Mouse (Mus musculus) neural tube, embryonic 12.5 days (tissue): ENCODE results near the gene Clpsl2. TPM values are rescaled to one million over a fixed set of nuclear protein-coding genes. Genes with fewer than 3 reads are reported as not detected.

Experiments used
- ATAC-seq: fragments of 200-750 bp; cut with Nextera tagmentation; 2 replicates; pipeline ENCODE4 v1.8.0; 2017; ENCODE audit warnings: low read depth, mild to moderate bottlenecking, moderate TSS enrichment, moderate library complexity; ENCODE audit not compliant: low FRiP score
- H3K27ac ChIP-seq: fragments of 300-500 bp; sonication (generic); 2 replicates; pipeline ENCODE4 v1.5.1; 2016
- H3K27me3 ChIP-seq: fragments of 300-500 bp; sonication (generic); replicated peaks from 2 replicates; pipeline ENCODE4 v1.6.1; 2016; ENCODE audit warnings: mild to moderate bottlenecking
- H3K36me3 ChIP-seq: fragments of 300-500 bp; sonication (generic); 2 replicates; pipeline ENCODE4 v1.6.1; 2016; ENCODE audit warnings: mild to moderate bottlenecking
- H3K4me1 ChIP-seq: fragments of 300-500 bp; sonication (generic); 2 replicates; pipeline ENCODE4 v1.6.1; 2016
- H3K4me2 ChIP-seq: fragments of 300-500 bp; sonication (generic); replicated peaks from 2 replicates; pipeline ENCODE4 v1.6.1; 2016; ENCODE audit warnings: mild to moderate bottlenecking
- H3K4me3 ChIP-seq: fragments of 300-500 bp; sonication (generic); 2 replicates; pipeline ENCODE4 v1.5.1; 2016
- H3K9ac ChIP-seq: fragments of 300-500 bp; sonication (generic); 2 replicates; pipeline ENCODE4 v1.6.1; 2016; ENCODE audit warnings: mild to moderate bottlenecking
- H3K9me3 ChIP-seq: fragments of 300-500 bp; sonication (generic); 2 replicates; pipeline ENCODE4 v1.6.1; 2016; ENCODE audit warnings: mild to moderate bottlenecking
- WGBS: fragments of 180-500 bp; shearing (Covaris S2); methylation state at CpG from one replicate; pipeline ENCODE4 v1.1.7; 2016; 5-methylcytosine and 5-hydroxymethylcytosine counted together
- polyA plus RNA-seq: library from polyadenylated mRNA; unstranded; fragments of >200 nt; fragmentation: Nextera tagmentation; extraction: Ambion mirVana; gene quantifications from 2 replicates; pipeline ENCODE4 v1.2.1, GENCODE M21; 2016

Gene Clpsl2
- polyA plus RNA-seq: not detected in 2 replicates

GRCm38 (mm10) chr17:28549111-28549510, at the start of gene Clpsl2:
Gene Clpsl2, plus strand, starts transcription at chr17:28549411.
- Histone ChIP-seq H3K4me1 (no peaks in the 10 kb centered on the region), H3K27ac (no peak within 1 kb of the TSS), H3K9ac (no peak within 1 kb of the TSS), H3K27me3 (no peaks in the 10 kb centered on the region), H3K4me3 (no peak within 1 kb of the TSS), H3K4me2 (no peak within 1 kb of the TSS), H3K9me3 (no peaks in the 10 kb centered on the region), H3K36me3 (no peaks in the 10 kb centered on the region)
- WGBS: 81% methylated on average over 14 of the region's 14 CpGs
- no peak for ATAC-seq

- H3K9ac ChIP-seq: no peak overlapping the region
- H3K4me1 ChIP-seq: no peaks in the 10 kb centered on the region
- peaks cover 6% of the 10 kb centered on the region; the same call in 1 of the 2 replicates for H3K9me3 ChIP-seq
- no peaks in the 10 kb centered on the region for H3K36me3 ChIP-seq
- H3K4me3 ChIP-seq: no peak overlapping the region
- no peak overlapping the region for H3K4me2 ChIP-seq
- ATAC-seq: no peak
- H3K27ac ChIP-seq: no peak overlapping the region
- no peaks in the 10 kb centered on the region for H3K27me3 ChIP-seq
- 66% methylated on average over 3 of the region's 3 CpGs for WGBS
Observed at GRCm38 (mm10) chr17:28500465-28500864, 48.7 kb upstream of the Clpsl2 start.

GRCm38 (mm10) chr17:28502196-28502821, 46.9 kb upstream of the Clpsl2 start:
- no peaks in the 10 kb centered on the region for H3K27me3 ChIP-seq
- no peak overlapping the region for H3K9ac ChIP-seq
- 76% methylated on average over 7 of the region's 7 CpGs for WGBS
- no peaks in the 10 kb centered on the region for H3K4me1 ChIP-seq
- H3K4me2 ChIP-seq: no peak overlapping the region
- no peaks in the 10 kb centered on the region for H3K36me3 ChIP-seq
- no peak for ATAC-seq
- H3K27ac ChIP-seq: no peak overlapping the region
- H3K4me3 ChIP-seq: no peak overlapping the region
- H3K9me3 ChIP-seq: no peaks in the 10 kb centered on the region

- no peak overlapping the region for H3K9ac ChIP-seq
- no peak overlapping the region for H3K27ac ChIP-seq
- H3K4me2 ChIP-seq: no peak overlapping the region
- H3K9me3 ChIP-seq: no peaks in the 10 kb centered on the region
- H3K27me3 ChIP-seq: no peaks in the 10 kb centered on the region
- no peaks in the 10 kb centered on the region for H3K4me1 ChIP-seq
- no peak overlapping the region for H3K4me3 ChIP-seq
- WGBS: 81% methylated on average over 6 of the region's 6 CpGs
- no peaks in the 10 kb centered on the region for H3K36me3 ChIP-seq
- ATAC-seq: no peak
Observed at GRCm38 (mm10) chr17:28504182-28504581, 45.0 kb upstream of the Clpsl2 start.

- no peak for ATAC-seq
- WGBS: 93% methylated on average over 4 of the region's 4 CpGs
- H3K9ac ChIP-seq: no peak overlapping the region
Observed at GRCm38 (mm10) chr17:28505591-28505990, 43.6 kb upstream of the Clpsl2 start.

GRCm38 (mm10) chr17:28506895-28507294, 42.3 kb upstream of the Clpsl2 start:
- H3K27ac ChIP-seq: no peak overlapping the region
- no peak overlapping the region for H3K4me3 ChIP-seq
- no peaks in the 10 kb centered on the region; the same call in 1 of the 2 replicates for H3K27me3 ChIP-seq
- H3K4me2 ChIP-seq: no peak overlapping the region
- no peaks in the 10 kb centered on the region for H3K9me3 ChIP-seq
- peaks cover 15% of the 10 kb centered on the region for H3K4me1 ChIP-seq
- H3K36me3 ChIP-seq: no peaks in the 10 kb centered on the region
- no peak overlapping the region for H3K9ac ChIP-seq
- 33% methylated on average over 5 of the region's 5 CpGs for WGBS
- ATAC-seq: no peak

More at GRCm38 (mm10) chr17:28505591-28505990, 43.6 kb upstream of the Clpsl2 start:
- peaks cover 4% of the 10 kb centered on the region for H3K4me1 ChIP-seq
- H3K27ac ChIP-seq: no peak overlapping the region
- no peaks in the 10 kb centered on the region for H3K9me3 ChIP-seq
- H3K4me2 ChIP-seq: no peak overlapping the region
- no peak overlapping the region for H3K4me3 ChIP-seq
- H3K27me3 ChIP-seq: no peaks in the 10 kb centered on the region
- H3K36me3 ChIP-seq: no peaks in the 10 kb centered on the region

- 40% methylated on average over 5 of the region's 5 CpGs for WGBS
- Histone ChIP-seq H3K4me3 (no peak overlapping the region), H3K9me3 (no peaks in the 10 kb centered on the region), H3K36me3 (no peaks in the 10 kb centered on the region), H3K9ac (no peak overlapping the region), H3K4me1 (peaks cover 16% of the 10 kb centered on the region), H3K4me2 (no peak overlapping the region), H3K27ac (no peak overlapping the region), H3K27me3 (no peaks in the 10 kb centered on the region; the same call in 1 of the 2 replicates)
- ATAC-seq: no peak
Observed at GRCm38 (mm10) chr17:28507496-28507895, 41.7 kb upstream of the Clpsl2 start.

- Histone ChIP-seq H3K4me1 (peaks cover 23% of the 10 kb centered on the region), H3K36me3 (no peaks in the 10 kb centered on the region), H3K27ac (no peak overlapping the region), H3K9me3 (no peaks in the 10 kb centered on the region), H3K4me2 (peak overlapping the region; percentile 50), H3K4me3 (no peak overlapping the region; the same call in 1 of the 2 replicates), H3K27me3 (peaks cover 2% of the 10 kb centered on the region; the same call in 1 of the 2 replicates), H3K9ac (0 out of 2 replicates have a peak overlapping the region, but pooled peaks have one; percentile 17)
- 5% methylated on average over 28 of the region's 28 CpGs for WGBS
- no peak for ATAC-seq
Observed at GRCm38 (mm10) chr17:28510445-28511342, 38.5 kb upstream of the Clpsl2 start.

- Histone ChIP-seq H3K4me3 (no peak overlapping the region), H3K36me3 (no peaks in the 10 kb centered on the region)
Observed at GRCm38 (mm10) chr17:28511616-28512541, 37.3 kb upstream of the Clpsl2 start.

GRCm38 (mm10) chr17:28512696-28513095, 36.5 kb upstream of the Clpsl2 start:
- WGBS: 36% methylated on average over 6 of the region's 6 CpGs

More at GRCm38 (mm10) chr17:28511616-28512541, 37.3 kb upstream of the Clpsl2 start:
- H3K27ac ChIP-seq: no peak overlapping the region
- H3K9ac ChIP-seq: no peak overlapping the region
- H3K27me3 ChIP-seq: peaks cover 7% of the 10 kb centered on the region; the same call in 1 of the 2 replicates
- peak overlapping the region; percentile 50; the same call in 1 of the 2 replicates for H3K4me2 ChIP-seq
- WGBS: 45% methylated on average over 9 of the region's 9 CpGs
- no peaks in the 10 kb centered on the region for H3K9me3 ChIP-seq
- ATAC-seq: no peak
- H3K4me1 ChIP-seq: peaks cover 26% of the 10 kb centered on the region

GRCm38 (mm10) chr17:28513337-28513736, 35.9 kb upstream of the Clpsl2 start:
- H3K36me3 ChIP-seq: no peaks in the 10 kb centered on the region
- H3K4me1 ChIP-seq: peaks cover 39% of the 10 kb centered on the region
- H3K27ac ChIP-seq: no peak overlapping the region
- no peak for ATAC-seq
- WGBS: 82% methylated on average over 1 of the region's 1 CpGs
- no peaks in the 10 kb centered on the region for H3K9me3 ChIP-seq
- H3K4me3 ChIP-seq: no peak overlapping the region
- H3K27me3 ChIP-seq: peaks cover 8% of the 10 kb centered on the region
- no peak overlapping the region for H3K4me2 ChIP-seq
- H3K9ac ChIP-seq: no peak overlapping the region

More at GRCm38 (mm10) chr17:28512696-28513095, 36.5 kb upstream of the Clpsl2 start:
- no peak overlapping the region for H3K4me3 ChIP-seq
- no peaks in the 10 kb centered on the region for H3K9me3 ChIP-seq
- H3K9ac ChIP-seq: no peak overlapping the region
- ATAC-seq: no peak
- no peak overlapping the region for H3K4me2 ChIP-seq
- peaks cover 33% of the 10 kb centered on the region for H3K4me1 ChIP-seq
- H3K36me3 ChIP-seq: no peaks in the 10 kb centered on the region
- peaks cover 7% of the 10 kb centered on the region for H3K27me3 ChIP-seq
- no peak overlapping the region for H3K27ac ChIP-seq
